Mouse (Mus musculus): ENCODE measurements around the gene Otp. TPM values are rescaled to one million over a fixed set of nuclear protein-coding genes. Genes with fewer than 3 reads are reported as not detected.

Gene Otp
- polyA plus RNA-seq, 1 experiment: 0.04 TPM

GRCm38 (mm10) chr13:94871806-94872320, 3.5 kb upstream of the Otp start:
- no peak for TF ChIP-seq POLR2A (IDR thresholded peaks at IDR 0.05; ENCODE audit: extremely low read depth, insufficient read depth, low read length)
- no peak for TF ChIP-seq CTCF (IDR thresholded peaks at IDR 0.05; ENCODE audit: extremely low read depth, insufficient read depth, low read length)
- no peak overlapping the region for H3K4me3 ChIP-seq (ENCODE audit: insufficient read depth, low read length)
- no peak overlapping the region for H3K27ac ChIP-seq (ENCODE audit: insufficient read depth, low read length)
- H3K4me1 ChIP-seq (ENCODE audit: control insufficient read depth, insufficient read depth, low read length): no peaks in the 10 kb centered on the region

DNA sequence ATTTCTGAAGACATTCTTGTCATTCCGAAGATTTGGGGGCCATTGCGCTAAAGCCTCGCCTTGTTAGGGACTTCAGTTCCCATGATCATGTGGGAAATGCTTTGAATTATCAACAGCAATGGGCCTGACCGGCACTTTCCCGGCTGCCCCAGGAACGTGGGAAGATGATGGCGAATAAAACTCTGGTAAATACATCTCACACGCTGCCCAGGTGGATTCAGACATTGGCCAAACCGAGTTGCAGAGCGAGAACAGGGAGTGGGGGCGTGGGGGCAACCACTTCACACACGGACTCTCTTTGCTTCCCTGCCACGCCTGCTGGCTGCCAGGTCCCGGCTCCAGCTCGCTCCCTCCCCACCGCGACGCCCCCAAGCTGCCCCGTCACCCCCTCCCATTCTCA, 3.0 kb upstream of the Otp start:
- H3K4me1 ChIP-seq (ENCODE audit: control insufficient read depth, insufficient read depth, low read length): no peaks in the 10 kb centered on the region
- no peak for TF ChIP-seq POLR2A (IDR thresholded peaks at IDR 0.05; ENCODE audit: extremely low read depth, insufficient read depth, low read length)
- TF ChIP-seq CTCF (IDR thresholded peaks at IDR 0.05; ENCODE audit: extremely low read depth, insufficient read depth, low read length): no peak
- H3K27ac ChIP-seq (ENCODE audit: insufficient read depth, low read length): no peak overlapping the region
- no peak overlapping the region for H3K4me3 ChIP-seq (ENCODE audit: insufficient read depth, low read length)

- Histone ChIP-seq H3K27ac (ENCODE audit: insufficient read depth, low read length) (no peak overlapping the region), H3K4me3 (ENCODE audit: insufficient read depth, low read length) (no peak overlapping the region), H3K4me1 (ENCODE audit: control insufficient read depth, insufficient read depth, low read length) (no peaks in the 10 kb centered on the region)
- no peak for TF ChIP-seq CTCF (IDR thresholded peaks at IDR 0.05; ENCODE audit: extremely low read depth, insufficient read depth, low read length)
- TF ChIP-seq POLR2A (IDR thresholded peaks at IDR 0.05; ENCODE audit: extremely low read depth, insufficient read depth, low read length): no peak
These were observed 2.0 kb upstream of the Otp start for GRCm38 (mm10) chr13:94873111-94874038.

GRCm38 (mm10) chr13:94874039-94874425, 1.4 kb upstream of the Otp start:
- TF ChIP-seq POLR2A (IDR thresholded peaks at IDR 0.05; ENCODE audit: extremely low read depth, insufficient read depth, low read length) (no peak), CTCF (IDR thresholded peaks at IDR 0.05; ENCODE audit: extremely low read depth, insufficient read depth, low read length) (no peak)
- Histone ChIP-seq H3K4me3 (ENCODE audit: insufficient read depth, low read length) (no peak overlapping the region), H3K27ac (ENCODE audit: insufficient read depth, low read length) (no peak overlapping the region), H3K4me1 (ENCODE audit: control insufficient read depth, insufficient read depth, low read length) (no peaks in the 10 kb centered on the region)

DNA sequence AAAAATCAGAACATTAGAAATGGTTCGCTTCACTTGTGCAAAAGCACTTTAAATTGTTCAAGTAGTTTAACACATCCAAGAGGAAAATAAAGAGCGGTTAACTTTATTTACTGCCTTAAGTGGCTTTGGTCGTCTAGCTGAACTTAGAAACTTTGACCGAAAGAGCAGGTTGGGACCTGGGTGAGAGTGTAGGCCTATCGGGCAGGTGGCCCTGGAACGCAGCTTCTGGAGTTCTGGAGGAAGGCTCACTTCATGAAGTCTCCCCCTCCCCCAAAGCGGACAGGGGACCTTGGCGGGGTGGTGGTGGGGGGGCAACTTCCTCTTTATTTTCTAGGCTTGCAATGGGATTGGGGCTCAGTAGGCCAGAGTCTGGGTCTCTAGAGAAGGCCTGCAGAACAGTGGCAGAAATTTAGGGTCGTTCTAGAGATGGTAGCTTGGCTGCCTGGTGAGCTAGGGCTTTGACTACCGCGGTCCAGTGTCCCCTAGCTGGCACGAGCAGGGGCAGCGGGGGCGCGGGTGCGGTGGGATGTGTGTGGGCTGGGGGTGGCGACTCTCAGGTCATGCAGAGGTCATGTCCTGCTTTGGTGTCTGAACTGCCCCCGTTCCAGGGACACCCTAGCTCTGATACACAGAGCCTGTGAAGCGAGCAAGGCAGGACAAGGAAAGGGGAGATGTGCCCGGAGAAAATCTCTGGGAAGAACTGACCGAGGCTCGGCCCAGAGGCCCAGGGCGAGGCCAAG, 576 bp upstream of the Otp start:
- no peak overlapping the region for H3K27ac ChIP-seq (ENCODE audit: insufficient read depth, low read length)
- TF ChIP-seq POLR2A (IDR thresholded peaks at IDR 0.05; ENCODE audit: extremely low read depth, insufficient read depth, low read length) (no peak), CTCF (IDR thresholded peaks at IDR 0.05; ENCODE audit: extremely low read depth, insufficient read depth, low read length) (no peak)
- no peak overlapping the region for H3K4me3 ChIP-seq (ENCODE audit: insufficient read depth, low read length)
- H3K4me1 ChIP-seq (ENCODE audit: control insufficient read depth, insufficient read depth, low read length): no peaks in the 10 kb centered on the region

DNA sequence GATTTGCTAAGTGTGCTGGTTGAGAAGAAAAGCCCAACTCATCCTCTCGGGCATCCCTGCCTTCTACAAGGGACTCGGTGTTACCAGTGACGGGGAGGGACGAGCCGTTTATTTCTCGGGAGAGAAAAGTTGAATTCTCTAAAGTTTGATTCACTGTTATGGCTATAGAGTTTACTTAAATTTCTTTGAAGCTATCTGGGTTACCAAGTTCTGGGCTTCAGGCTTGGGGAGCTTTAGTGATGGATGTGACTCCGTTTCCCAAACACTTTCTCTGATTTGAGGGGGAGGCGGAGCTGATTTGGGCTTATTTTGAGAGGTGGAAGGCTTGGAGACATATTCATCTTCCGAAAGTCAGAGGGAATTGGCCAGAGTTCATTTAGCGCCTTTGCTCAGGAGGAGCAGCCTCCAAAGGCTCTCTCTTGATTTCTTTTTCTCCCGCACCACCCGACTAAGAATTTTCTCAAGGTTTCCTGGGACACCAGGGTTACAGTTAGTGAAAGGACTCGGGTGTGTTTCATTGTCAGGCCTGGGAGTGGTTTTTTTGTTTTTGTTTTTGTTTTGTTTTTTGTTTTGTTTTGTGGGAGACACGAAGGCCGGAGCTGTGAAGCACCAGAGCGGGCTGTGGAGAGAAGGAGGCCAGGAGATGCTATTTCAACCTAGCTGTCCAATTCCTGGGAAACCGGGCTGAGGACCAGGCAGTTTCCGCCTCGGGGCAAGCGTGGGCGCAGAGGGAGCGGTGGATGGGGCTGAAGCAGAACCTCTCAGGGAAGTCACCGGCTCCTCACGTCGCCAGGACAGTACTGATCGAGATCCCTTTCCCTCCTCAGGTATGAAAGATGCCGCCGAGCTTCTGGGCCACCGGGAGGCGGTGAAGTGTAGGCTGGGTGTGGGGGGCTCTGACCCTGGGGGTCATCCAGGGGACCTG, 1.1 kb downstream of the Otp start:
- Histone ChIP-seq H3K4me3 (ENCODE audit: insufficient read depth, low read length) (no peak overlapping the region), H3K4me1 (ENCODE audit: control insufficient read depth, insufficient read depth, low read length) (no peaks in the 10 kb centered on the region), H3K27ac (ENCODE audit: insufficient read depth, low read length) (no peak overlapping the region)
- no peak for TF ChIP-seq POLR2A (IDR thresholded peaks at IDR 0.05; ENCODE audit: extremely low read depth, insufficient read depth, low read length)

- no peak overlapping the region for H3K4me3 ChIP-seq (ENCODE audit: insufficient read depth, low read length)
- no peaks in the 10 kb centered on the region for H3K4me1 ChIP-seq (ENCODE audit: control insufficient read depth, insufficient read depth, low read length)
- no peak overlapping the region for H3K27ac ChIP-seq (ENCODE audit: insufficient read depth, low read length)
- no peak for TF ChIP-seq CTCF (IDR thresholded peaks at IDR 0.05; ENCODE audit: extremely low read depth, insufficient read depth, low read length)
- no peak for TF ChIP-seq POLR2A (IDR thresholded peaks at IDR 0.05; ENCODE audit: extremely low read depth, insufficient read depth, low read length)
These were observed 1.8 kb downstream of the Otp start for GRCm38 (mm10) chr13:94877211-94877590.

- no peak for TF ChIP-seq CTCF (IDR thresholded peaks at IDR 0.05; ENCODE audit: extremely low read depth, insufficient read depth, low read length)
- TF ChIP-seq POLR2A (IDR thresholded peaks at IDR 0.05; ENCODE audit: extremely low read depth, insufficient read depth, low read length): no peak
- no peak overlapping the region for H3K4me3 ChIP-seq (ENCODE audit: insufficient read depth, low read length)
- no peak overlapping the region for H3K27ac ChIP-seq (ENCODE audit: insufficient read depth, low read length)
- no peaks in the 10 kb centered on the region for H3K4me1 ChIP-seq (ENCODE audit: control insufficient read depth, insufficient read depth, low read length)
These were observed 2.8 kb downstream of the Otp start for GRCm38 (mm10) chr13:94877991-94878745.
